Mouse (Mus musculus) embryonic stem cell, embryonic (primary cell): ENCODE results near the gene Megf8.

ENCODE experiments used
- CTCF ChIA-PET, 4 experiments: fragments of 300-600 bp in 2 of 4; fragments of 350-600 bp in 2 of 4; sonication (Branson Sonifier 250); formaldehyde crosslinking; loops; one replicate each; lab custom pipeline; 2022; ENCODE audit warnings: inconsistent platforms in 2 of 4; lab: Charles Lee
- POLR2A ChIA-PET, 4 experiments: fragments of 300-600 bp in 2 of 4; fragments of 350-600 bp in 2 of 4; sonication (Branson Sonifier 250); formaldehyde crosslinking; loops; one replicate each; lab custom pipeline; 2022; ENCODE audit warnings: antibody characterized with exemption in 4 of 4, inconsistent platforms in 1 of 4; lab: Charles Lee

Gene Megf8

GRCm38 (mm10) chr7:25274996-25275395 is 42.0 kb upstream of the Megf8 start:
- POLR2A ChIA-PET: interaction anchor here (0.6 to 6.1 kb wide), 16 partner anchors 7 to 777 kb away, joined by 3 to 68 read pairs (median 8); partner anchors contain the start of genes Cic (in 2 of the 4) and Gsk3a (in 1 of the 4)
- CTCF ChIA-PET: interaction anchor here in 2 of 4 experiments (0.6 to 1.4 kb wide), 4 partner anchors 20 to 204 kb away, joined by 3 to 6 read pairs (median 4); no protein-coding TSS in a partner anchor

GRCm38 (mm10) chr7:25275555-25276298 is 41.2 kb upstream of the Megf8 start:
- ChIA-PET POLR2A (interaction anchor here (0.6 to 6.1 kb wide), 26 partner anchors 8 to 386 kb away, joined by 3 to 68 read pairs (median 6); partner anchors contain the start of genes Cic (in 3 of the 4), Gsk3a (in 1 of the 4), Megf8 (in 1 of the 4) and Pafah1b3 (in 1 of the 4)), CTCF (interaction anchor here in 2 of 4 experiments (0.7 to 3.0 kb wide), 6 partner anchors 12 to 176 kb away, joined by 3 to 18 read pairs (median 3); no protein-coding TSS in a partner anchor)

GRCm38 (mm10) chr7:25277405-25277804 is 39.6 kb upstream of the Megf8 start:
- ChIA-PET CTCF (interaction anchor here (0.7 to 3.0 kb wide), 30 partner anchors 8 to 172 kb away, joined by 3 to 24 read pairs (median 6); partner anchors contain the start of genes Gsk3a (in 2 of the 4), Zfp526 (in 2 of the 4), Cic (in 1 of the 4) and Dedd2 (in 1 of the 4)), POLR2A (interaction anchor here (0.7 to 6.1 kb wide), 51 partner anchors 9 to 184 kb away, joined by 3 to 68 read pairs (median 4); partner anchors contain the start of genes Cic (in 3 of the 4), Gsk3a (in 3 of the 4), Pafah1b3 (in 3 of the 4) and Dedd2 (in 2 of the 4))

- ChIA-PET POLR2A (interaction anchor here (0.5 to 6.1 kb wide), 76 partner anchors 9 to 624 kb away, joined by 3 to 68 read pairs (median 4); partner anchors contain the start of genes Cic (in 3 of the 4), Gsk3a (in 3 of the 4), Pafah1b3 (in 3 of the 4) and Dedd2 (in 2 of the 4)), CTCF (interaction anchor here (0.5 to 3.0 kb wide), 57 partner anchors 8 to 878 kb away, joined by 3 to 25 read pairs (median 4); partner anchors contain the start of genes Gsk3a (in 3 of the 4), Cic (in 2 of the 4), Zfp526 (in 2 of the 4) and Dedd2 (in 1 of the 4))
Observed at GRCm38 (mm10) chr7:25277998-25278340, 39.0 kb upstream of the Megf8 start.

- CTCF ChIA-PET: interaction anchor here (0.5 to 3.0 kb wide), 57 partner anchors 9 to 879 kb away, joined by 3 to 25 read pairs (median 4); partner anchors contain the start of genes Gsk3a (in 3 of the 4), Cic (in 2 of the 4), Zfp526 (in 2 of the 4) and Dedd2 (in 1 of the 4)
Observed at GRCm38 (mm10) chr7:25278341-25279075, 38.5 kb upstream of the Megf8 start.

GRCm38 (mm10) chr7:25279076-25279860 is 37.7 kb upstream of the Megf8 start:
- POLR2A ChIA-PET: interaction anchor here (0.5 to 6.1 kb wide), 47 partner anchors 9 to 747 kb away, joined by 3 to 68 read pairs (median 5); partner anchors contain the start of genes Pafah1b3 (in 4 of the 4), Cic (in 3 of the 4), Dedd2 (in 3 of the 4) and Gsk3a (in 2 of the 4)
- CTCF ChIA-PET: interaction anchor here in 2 of 4 experiments (0.6 to 2.8 kb wide), 12 partner anchors 9 to 237 kb away, joined by 3 to 12 read pairs (median 4); partner anchors contain the start of genes Cic (in 1 of the 2) and Megf8 (in 1 of the 2)

More at GRCm38 (mm10) chr7:25278341-25279075, 38.5 kb upstream of the Megf8 start:
- POLR2A ChIA-PET: interaction anchor here (0.5 to 6.1 kb wide), 87 partner anchors 8 to 747 kb away, joined by 3 to 68 read pairs (median 4); partner anchors contain the start of genes Cic (in 3 of the 4), Gsk3a (in 3 of the 4), Pafah1b3 (in 3 of the 4) and Dedd2 (in 2 of the 4)

- POLR2A ChIA-PET: interaction anchor here (0.5 to 6.1 kb wide), 46 partner anchors 9 to 880 kb away, joined by 3 to 68 read pairs (median 4); partner anchors contain the start of genes Pafah1b3 (in 4 of the 4), Cic (in 3 of the 4), Dedd2 (in 3 of the 4) and Gsk3a (in 1 of the 4)
- CTCF ChIA-PET: interaction anchor here in 3 of 4 experiments (0.6 to 2.8 kb wide), 14 partner anchors 10 to 186 kb away, joined by 3 to 12 read pairs (median 4); partner anchors contain the start of genes Cic (in 1 of the 3) and Megf8 (in 1 of the 3)
Observed at GRCm38 (mm10) chr7:25279861-25280791, 36.8 kb upstream of the Megf8 start.

GRCm38 (mm10) chr7:25281166-25281733 is 35.7 kb upstream of the Megf8 start:
- ChIA-PET CTCF (interaction anchor here in 2 of 4 experiments (1.0 to 1.1 kb wide), 2 partner anchors 14 to 43 kb away, joined by 3 to 4 read pairs; partner anchors contain the start of gene Cic (in 1 of the 2)), POLR2A (interaction anchor here (0.6 to 5.0 kb wide), 11 partner anchors 9 to 881 kb away, joined by 3 to 26 read pairs (median 4); partner anchors contain the start of genes Cic (in 2 of the 4), Dedd2 (in 1 of the 4), Gsk3a (in 1 of the 4) and Smg9 (in 1 of the 4))

GRCm38 (mm10) chr7:25281734-25282601 is 35.0 kb upstream of the Megf8 start:
- ChIA-PET POLR2A (interaction anchor here (0.5 to 5.0 kb wide), 8 partner anchors 9 to 882 kb away, joined by 3 to 26 read pairs (median 4); partner anchors contain the start of genes Cic (in 1 of the 4), Dedd2 (in 1 of the 4), Pafah1b3 (in 1 of the 4) and Smg9 (in 1 of the 4)), CTCF (interaction anchor here in 1 of 4 experiments (0.6 kb wide), 1 partner anchor 14 kb away, joined by 5 read pairs; no protein-coding TSS in a partner anchor)

GRCm38 (mm10) chr7:25282731-25283211 is 34.2 kb upstream of the Megf8 start:
- ChIA-PET POLR2A (interaction anchor here in 3 of 4 experiments (1.0 to 5.0 kb wide), 14 partner anchors 8 to 91 kb away, joined by 3 to 26 read pairs (median 4); partner anchors contain the start of genes Pafah1b3 (in 2 of the 3), Cic (in 1 of the 3), Dedd2 (in 1 of the 3) and Gsk3a (in 1 of the 3)), CTCF (interaction anchor here in 2 of 4 experiments (0.6 to 1.4 kb wide), 3 partner anchors 10 to 44 kb away, joined by 3 to 5 read pairs (median 3); partner anchors contain the start of gene Megf8 (in 2 of the 2))

- ChIA-PET CTCF (interaction anchor here in 3 of 4 experiments (0.6 to 1.4 kb wide), 5 partner anchors 9 to 190 kb away, joined by 3 to 5 read pairs (median 3); partner anchors contain the start of gene Megf8 (in 2 of the 3)), POLR2A (interaction anchor here (0.6 to 5.0 kb wide), 18 partner anchors 8 to 154 kb away, joined by 3 to 26 read pairs (median 4); partner anchors contain the start of genes Pafah1b3 (in 2 of the 4), Cic (in 1 of the 4), Dedd2 (in 1 of the 4) and Gsk3a (in 1 of the 4))
Observed at GRCm38 (mm10) chr7:25283637-25284036, 33.3 kb upstream of the Megf8 start.

GRCm38 (mm10) chr7:25284171-25284570 is 32.8 kb upstream of the Megf8 start:
- CTCF ChIA-PET: interaction anchor here in 3 of 4 experiments (0.6 to 1.4 kb wide), 3 partner anchors 32 to 190 kb away, joined by 3 to 5 read pairs (median 4); partner anchors contain the start of gene Megf8 (in 2 of the 3)
- POLR2A ChIA-PET: interaction anchor here (0.6 to 3.2 kb wide), 18 partner anchors 7 to 180 kb away, joined by 3 to 18 read pairs (median 4); partner anchors contain the start of genes Cic (in 2 of the 4), Pafah1b3 (in 2 of the 4), Gsk3a (in 1 of the 4) and Megf8 (in 1 of the 4)
